Mouse (Mus musculus) midbrain, embryonic 14.5 days (tissue): Measurements from ENCODE around the gene Thpo. TPM values are rescaled to one million over a fixed set of nuclear protein-coding genes. Genes with fewer than 3 reads are reported as not detected.
A peak's percentile ranks its signal among the peaks of the same experiment; 100 is the strongest.

ENCODE experiments used
- ATAC-seq: fragments of 200-750 bp; cut with Nextera tagmentation; 2 replicates; pipeline ENCODE4 v1.8.0; 2017; ENCODE audit warnings: moderate number of reproducible peaks, moderate library complexity; ENCODE audit not compliant: low FRiP score, low TSS enrichment
- DNase-seq: peaks from one replicate; pipeline ENCODE4 v3.0.0-alpha.2; 2015
- H3K27ac ChIP-seq: fragments of 300-500 bp; sonication (generic); replicated peaks from 2 replicates; pipeline ENCODE4 v1.5.1; 2014; ENCODE audit warnings: mild to moderate bottlenecking, low read depth, low read length, moderate library complexity
- H3K27me3 ChIP-seq: fragments of 300-500 bp; sonication (generic); 2 replicates; pipeline ENCODE4 v1.6.1; 2014; ENCODE audit warnings: low read length, control low read depth, mixed read lengths; ENCODE audit not compliant: control insufficient read depth, insufficient read depth
- H3K36me3 ChIP-seq: fragments of 300-500 bp; sonication (generic); 2 replicates; pipeline ENCODE4 v1.6.1; 2014; ENCODE audit warnings: low read length, control low read depth; ENCODE audit not compliant: control insufficient read depth, insufficient read depth
- H3K4me1 ChIP-seq: fragments of 300-500 bp; sonication (generic); 2 replicates; pipeline ENCODE4 v1.6.1; 2014; ENCODE audit warnings: mild to moderate bottlenecking, antibody characterized with exemption, low read length, control low read depth; ENCODE audit not compliant: control insufficient read depth, insufficient read depth
- H3K4me2 ChIP-seq: fragments of 300-500 bp; sonication (generic); 2 replicates; pipeline ENCODE4 v1.6.1; 2014; ENCODE audit warnings: mild to moderate bottlenecking, low read length, moderate library complexity
- H3K4me3 ChIP-seq: fragments of 300-500 bp; sonication (generic); replicated peaks from 2 replicates; pipeline ENCODE4 v1.5.1; 2014; ENCODE audit warnings: low read depth, low read length
- H3K9ac ChIP-seq: fragments of 300-500 bp; sonication (generic); replicated peaks from 2 replicates; pipeline ENCODE4 v1.6.1; 2014; ENCODE audit warnings: mild to moderate bottlenecking, low read length, moderate library complexity
- H3K9me3 ChIP-seq: fragments of 300-500 bp; sonication (generic); 2 replicates; pipeline ENCODE4 v1.6.1; 2016; ENCODE audit warnings: low read length, control low read depth, mixed read lengths; ENCODE audit not compliant: control insufficient read depth
- WGBS: fragments of 180-500 bp; shearing (Covaris S2); extraction: QIAGEN DNeasy Blood & Tissue Kit; methylation state at CpG from one replicate; pipeline ENCODE4 v1.1.7; 2014; 5-methylcytosine and 5-hydroxymethylcytosine counted together
- polyA plus RNA-seq: library from polyadenylated mRNA; unstranded; fragments of >200 nt; fragmentation: Nextera tagmentation; extraction: Ambion mirVana; gene quantifications from 2 replicates; pipeline ENCODE4 v1.2.1, GENCODE M21; 2014

The Thpo gene
- polyA plus RNA-seq, 1 experiment from 2014 or later: 0.99 TPM

- H3K4me2 ChIP-seq: no peak overlapping the region
- ATAC-seq (no peak), DNase-seq (no peak)
- H3K4me1 ChIP-seq: peaks cover 14% of the 10 kb centered on the region
- WGBS: 85% methylated on average over 3 of the region's 3 CpGs
- no peaks in the 10 kb centered on the region for H3K9me3 ChIP-seq
- H3K27me3 ChIP-seq: no peaks in the 10 kb centered on the region
- H3K27ac ChIP-seq: no peak overlapping the region
- peaks cover 75% of the 10 kb centered on the region for H3K36me3 ChIP-seq
- H3K4me3 ChIP-seq: no peak overlapping the region
- H3K9ac ChIP-seq: no peak overlapping the region
Measured at GRCm38 (mm10) chr16:20705786-20706185, 28.5 kb downstream of the Thpo start.

DNA sequence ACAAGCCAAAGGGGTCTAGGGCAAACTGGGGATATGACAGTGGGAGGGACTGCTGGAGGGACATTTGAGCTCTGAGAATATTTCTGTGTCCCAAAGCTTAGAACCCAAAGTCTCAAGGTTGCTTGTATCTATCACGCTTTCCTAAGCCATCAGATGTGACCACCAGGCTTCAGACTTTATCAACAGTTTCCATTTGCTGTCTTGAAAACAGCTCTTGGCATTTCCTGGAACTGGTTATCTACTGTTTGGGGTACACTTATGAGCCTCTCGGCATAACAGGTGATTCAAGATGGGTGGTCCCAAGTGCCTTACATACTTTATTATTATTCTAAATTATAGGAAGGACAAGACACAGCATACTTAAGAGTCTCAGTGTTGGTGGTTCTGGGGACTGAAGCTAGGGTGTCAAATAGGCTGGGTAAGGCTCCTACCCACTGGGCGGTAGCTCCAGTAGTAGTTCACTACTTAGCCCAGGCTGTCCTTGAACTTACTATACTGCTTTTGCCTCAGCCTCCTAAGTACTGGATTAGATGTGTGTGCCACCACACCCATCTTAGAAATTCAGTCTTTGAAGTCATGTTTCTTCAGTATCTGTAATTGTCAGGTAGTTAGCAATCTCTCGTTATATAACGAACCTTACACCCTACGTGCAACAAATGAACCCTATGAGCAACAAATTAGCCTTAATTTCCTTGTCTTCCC lies 30.5 kb downstream of the Thpo start:
- H3K4me2 ChIP-seq: no peak overlapping the region
- peaks cover 76% of the 10 kb centered on the region for H3K36me3 ChIP-seq
- no peaks in the 10 kb centered on the region for H3K9me3 ChIP-seq
- H3K27me3 ChIP-seq: no peaks in the 10 kb centered on the region
- DNase-seq (no peak), ATAC-seq (no peak)
- no peak overlapping the region for H3K9ac ChIP-seq
- WGBS: 96% methylated on average over 6 of the region's 6 CpGs
- peaks cover 14% of the 10 kb centered on the region for H3K4me1 ChIP-seq
- H3K27ac ChIP-seq: no peak overlapping the region
- H3K4me3 ChIP-seq: no peak overlapping the region

DNA sequence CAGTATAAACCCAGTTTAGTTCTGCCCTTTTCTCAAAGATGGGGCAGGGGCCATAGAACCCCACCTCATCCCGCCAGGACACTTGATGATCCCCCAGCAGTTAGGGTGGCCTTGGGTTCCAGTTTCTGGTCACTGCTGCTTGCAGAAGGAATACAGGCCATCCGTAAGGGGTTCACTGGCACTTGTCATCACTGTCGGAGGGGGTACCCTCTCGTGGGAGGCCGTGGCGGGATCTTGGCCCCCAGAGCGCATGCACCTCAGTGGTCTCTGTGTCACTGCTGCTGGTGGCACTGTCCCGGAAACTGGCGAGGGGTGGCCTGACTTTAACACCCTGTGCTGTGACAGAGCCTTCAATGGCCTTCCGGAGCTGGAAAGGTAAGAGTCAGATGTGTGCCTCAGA lies 31.2 kb downstream of the Thpo start:
- Histone ChIP-seq H3K36me3 (peaks cover 70% of the 10 kb centered on the region), H3K9me3 (no peaks in the 10 kb centered on the region), H3K9ac (no peak overlapping the region), H3K4me1 (peaks cover 14% of the 10 kb centered on the region), H3K27ac (no peak overlapping the region), H3K4me3 (no peak overlapping the region), H3K27me3 (no peaks in the 10 kb centered on the region), H3K4me2 (no peak overlapping the region)
- 94% methylated on average over 10 of the region's 10 CpGs for WGBS
- no peak for ATAC-seq
- DNase-seq: no peak

DNA sequence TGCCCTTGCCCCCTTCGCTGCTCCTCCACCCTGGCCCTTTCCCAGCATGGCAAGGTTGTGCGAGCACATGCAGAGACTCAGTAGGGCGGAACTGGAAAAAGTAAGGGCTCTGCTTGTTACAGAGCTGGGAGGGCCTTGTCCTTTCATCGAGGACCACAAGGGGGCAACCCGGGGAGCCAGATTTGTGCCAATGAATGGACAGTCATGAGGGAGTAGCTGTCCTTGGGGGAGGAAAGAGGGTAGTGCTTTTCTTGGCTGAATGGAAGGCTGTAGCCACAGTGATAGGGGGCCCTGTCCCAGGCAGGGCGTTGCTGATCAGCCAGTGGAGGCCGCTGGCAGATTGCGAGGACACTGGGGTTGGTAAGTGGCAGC lies 31.8 kb downstream of the Thpo start:
- peak; percentile 60; the same call in 1 of the 2 replicates for ATAC-seq
- 4% methylated on average over 8 of the region's 8 CpGs for WGBS
- H3K27ac ChIP-seq: peak overlapping the region; percentile 61; the same call in 1 of the 2 replicates
- H3K4me2 ChIP-seq: no peak overlapping the region; the same call in 1 of the 2 replicates
- H3K9me3 ChIP-seq: no peaks in the 10 kb centered on the region
- peaks cover 14% of the 10 kb centered on the region for H3K4me1 ChIP-seq
- H3K4me3 ChIP-seq: no peak overlapping the region
- no peak overlapping the region for H3K9ac ChIP-seq
- peaks cover 65% of the 10 kb centered on the region for H3K36me3 ChIP-seq
- no peaks in the 10 kb centered on the region for H3K27me3 ChIP-seq
- peak; percentile 84 for DNase-seq

DNA sequence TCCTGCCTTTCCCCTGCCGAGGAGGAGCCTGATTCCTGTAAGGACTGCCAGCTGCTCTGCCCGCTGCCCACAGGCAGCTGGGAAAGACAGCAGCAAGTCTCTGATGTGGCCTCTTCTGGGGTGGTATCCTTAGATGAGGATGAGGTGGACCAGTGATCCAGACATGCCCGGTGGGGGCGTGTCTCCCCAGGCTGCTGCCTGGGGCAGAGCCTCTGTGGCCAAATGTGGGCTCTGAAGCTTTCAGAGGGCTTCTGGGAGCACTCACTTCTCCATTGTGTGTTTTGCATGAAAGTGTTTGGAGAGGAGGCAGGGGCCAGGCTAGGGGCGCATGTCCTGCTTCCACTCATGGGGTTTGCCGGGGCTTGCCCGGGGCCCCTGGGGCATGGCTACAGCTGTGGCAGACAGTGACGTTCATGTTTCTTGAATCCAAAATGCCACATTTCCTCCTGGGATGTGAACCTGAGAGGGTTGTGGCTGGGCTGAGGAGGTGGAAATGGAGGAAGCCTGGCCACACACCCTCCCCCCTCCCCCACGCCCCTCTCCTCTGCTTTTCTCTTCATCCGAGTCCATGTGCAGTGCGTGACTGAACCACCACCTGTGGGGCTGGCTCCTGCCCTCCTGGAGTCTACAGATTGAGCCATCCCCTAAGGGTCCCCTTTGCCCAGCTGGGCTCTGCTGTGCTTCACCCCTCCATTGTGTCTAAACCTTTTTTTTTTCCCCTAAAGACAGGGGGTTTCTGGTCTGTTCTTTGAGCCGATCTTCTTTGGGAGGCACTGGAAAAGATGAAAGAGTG lies 32.4 kb downstream of the Thpo start:
- DNase-seq: no peak
- Histone ChIP-seq H3K4me1 (peaks cover 14% of the 10 kb centered on the region), H3K36me3 (peaks cover 59% of the 10 kb centered on the region), H3K4me3 (no peak overlapping the region), H3K27me3 (no peaks in the 10 kb centered on the region), H3K27ac (peak overlapping the region; percentile 62), H3K4me2 (no peak overlapping the region; the same call in 1 of the 2 replicates), H3K9ac (no peak overlapping the region), H3K9me3 (no peaks in the 10 kb centered on the region)
- ATAC-seq: peak; percentile 19; the same call in 1 of the 2 replicates
- 9% methylated on average over 12 of the region's 12 CpGs for WGBS

- Histone ChIP-seq H3K4me1 (peaks cover 20% of the 10 kb centered on the region), H3K27me3 (no peaks in the 10 kb centered on the region), H3K9me3 (no peaks in the 10 kb centered on the region), H3K36me3 (peaks cover 53% of the 10 kb centered on the region), H3K27ac (peak overlapping the region; percentile 62), H3K4me2 (no peak overlapping the region), H3K9ac (no peak overlapping the region), H3K4me3 (no peak overlapping the region)
- WGBS: 29% methylated on average over 7 of the region's 7 CpGs
- DNase-seq (no peak), ATAC-seq (no peak)
Measured at GRCm38 (mm10) chr16:20701316-20701715, 33.0 kb downstream of the Thpo start.

- Histone ChIP-seq H3K9me3 (no peaks in the 10 kb centered on the region), H3K4me1 (peaks cover 32% of the 10 kb centered on the region), H3K27me3 (no peaks in the 10 kb centered on the region), H3K27ac (no peak overlapping the region), H3K4me3 (no peak overlapping the region), H3K36me3 (peaks cover 48% of the 10 kb centered on the region), H3K4me2 (no peak overlapping the region), H3K9ac (no peak overlapping the region)
- no peak for ATAC-seq
- no peak for DNase-seq
- 32% methylated on average over 5 of the region's 5 CpGs for WGBS
Measured at GRCm38 (mm10) chr16:20700036-20700435, 34.3 kb downstream of the Thpo start.

DNA sequence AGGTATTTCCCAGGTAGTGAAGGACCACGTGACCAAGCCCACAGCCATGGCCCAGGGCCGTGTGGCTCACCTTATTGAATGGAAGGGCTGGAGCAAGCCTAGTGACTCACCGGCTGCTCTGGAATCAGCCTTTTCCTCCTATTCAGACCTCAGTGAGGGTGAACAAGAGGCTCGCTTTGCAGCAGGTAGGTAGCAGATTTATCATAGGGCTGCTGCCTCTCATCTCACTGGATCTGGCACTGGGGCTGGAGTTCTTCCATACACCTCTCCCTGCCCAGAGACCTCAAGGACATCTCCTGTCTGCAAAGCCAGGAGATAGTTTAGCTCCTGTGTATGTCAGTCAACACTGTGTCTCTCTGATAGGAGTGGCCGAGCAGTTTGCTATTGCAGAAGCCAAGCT lies 35.0 kb downstream of the Thpo start:
- peaks cover 41% of the 10 kb centered on the region for H3K36me3 ChIP-seq
- no peak overlapping the region for H3K4me2 ChIP-seq
- peaks cover 33% of the 10 kb centered on the region for H3K4me1 ChIP-seq
- DNase-seq (no peak), ATAC-seq (no peak)
- WGBS: 81% methylated on average over 5 of the region's 5 CpGs
- no peaks in the 10 kb centered on the region for H3K27me3 ChIP-seq
- H3K9ac ChIP-seq: no peak overlapping the region
- H3K9me3 ChIP-seq: no peaks in the 10 kb centered on the region
- H3K4me3 ChIP-seq: no peak overlapping the region
- H3K27ac ChIP-seq: no peak overlapping the region
